Mouse (Mus musculus): Measurements from ENCODE around the gene Rbks. TPM values are rescaled to one million over a fixed set of nuclear protein-coding genes. Genes with fewer than 3 reads are reported as not detected.

The Rbks gene
- total and polyA plus RNA-seq, 3 experiments: 2.7 to 4.4 (median 4.3) TPM

GRCm38 (mm10) chr5:31630064-31630463 is 67.4 kb downstream of the Rbks start:
- no peaks in the 10 kb centered on the region; the same call in none of the 2 replicates for H3K36me3 ChIP-seq (ENCODE audit: control insufficient read depth, insufficient read depth, low read length)
- peaks cover 8% of the 10 kb centered on the region for H3K4me1 ChIP-seq (ENCODE audit: control insufficient read depth, insufficient read depth, low read length)
- H3K27ac ChIP-seq: peak overlapping the region; percentile 34
- no peak overlapping the region for H3K4me3 ChIP-seq
- intact Hi-C loops (cut with DNase I): no loop called here
- no peak overlapping the region for H3K9ac ChIP-seq (ENCODE audit: low read depth, low read length)
- 38% methylated on average over 5 of the region's 5 CpGs for WGBS
- no peaks in the 10 kb centered on the region for H3K79me2 ChIP-seq (replicated peaks; ENCODE audit: control insufficient read depth, insufficient read depth, low read length)
- TF ChIP-seq CTCF (IDR thresholded peaks at IDR 0.05): no peak
- peak in 1 of 2 experiments; percentile 53 for DNase-seq
- H3K27me3 ChIP-seq (ENCODE audit: control insufficient read depth, insufficient read depth, low read length): no peaks in the 10 kb centered on the region

GRCm38 (mm10) chr5:31628555-31628954 is 68.9 kb downstream of the Rbks start:
- H3K27ac ChIP-seq: peak overlapping the region; percentile 20; the same call in 1 of the 2 replicates
- WGBS: 88% methylated on average over 8 of the region's 8 CpGs
- no peaks in the 10 kb centered on the region for H3K27me3 ChIP-seq (ENCODE audit: control insufficient read depth, insufficient read depth, low read length)
- no peaks in the 10 kb centered on the region for H3K79me2 ChIP-seq (replicated peaks; ENCODE audit: control insufficient read depth, insufficient read depth, low read length)
- no peak overlapping the region for H3K4me3 ChIP-seq
- no peak for DNase-seq
- no peak overlapping the region for H3K9ac ChIP-seq (ENCODE audit: low read depth, low read length)
- TF ChIP-seq EP300 (IDR thresholded peaks at IDR 0.05; ENCODE audit: insufficient read depth, low read depth, low read length): no peak
- H3K4me1 ChIP-seq (ENCODE audit: control insufficient read depth, insufficient read depth, low read length): peaks cover 5% of the 10 kb centered on the region
- intact Hi-C loops (cut with DNase I): no loop called here
- no peaks in the 10 kb centered on the region; the same call in none of the 2 replicates for H3K36me3 ChIP-seq (ENCODE audit: control insufficient read depth, insufficient read depth, low read length)

- Histone ChIP-seq H3K79me2 (replicated peaks; ENCODE audit: control insufficient read depth, insufficient read depth, low read length) (no peaks in the 10 kb centered on the region), H3K4me3 (no peak overlapping the region), H3K36me3 (ENCODE audit: control insufficient read depth, insufficient read depth, low read length) (no peaks in the 10 kb centered on the region; the same call in none of the 2 replicates), H3K27ac (peak overlapping the region; percentile 62), H3K9ac (ENCODE audit: low read depth, low read length) (no peak overlapping the region), H3K4me1 (ENCODE audit: control insufficient read depth, insufficient read depth, low read length) (peaks cover 5% of the 10 kb centered on the region), H3K27me3 (ENCODE audit: control insufficient read depth, insufficient read depth, low read length) (no peaks in the 10 kb centered on the region)
- 69% methylated on average over 9 of the region's 9 CpGs for WGBS
- no peak for DNase-seq
- intact Hi-C loops (cut with DNase I): loop anchor here (2.0 kb wide), 1 partner anchor 17 kb away; no protein-coding TSS in a partner anchor
- TF ChIP-seq POLR2A (IDR thresholded peaks at IDR 0.05; ENCODE audit: insufficient read depth, low read depth, low read length): no peak
- TF ChIP-seq EP300 (IDR thresholded peaks at IDR 0.05; ENCODE audit: insufficient read depth, low read depth, low read length): no peak
- TF ChIP-seq CTCF (IDR thresholded peaks at IDR 0.05): no peak
Measured at GRCm38 (mm10) chr5:31627562-31628526, 69.6 kb downstream of the Rbks start.

- DNase-seq: peak in 1 of 2 experiments; percentile 53
- peak overlapping the region; percentile 62 for H3K27ac ChIP-seq
- peaks cover 5% of the 10 kb centered on the region; the same call in 1 of the 2 replicates for H3K4me1 ChIP-seq (ENCODE audit: control insufficient read depth, insufficient read depth, low read length)
- no peaks in the 10 kb centered on the region for H3K79me2 ChIP-seq (replicated peaks; ENCODE audit: control insufficient read depth, insufficient read depth, low read length)
- H3K4me3 ChIP-seq: no peak overlapping the region
- TF ChIP-seq EP300 (IDR thresholded peaks at IDR 0.05; ENCODE audit: insufficient read depth, low read depth, low read length) (0 out of 2 replicates have a peak, but pooled peaks have one; percentile 44), CTCF (IDR thresholded peaks at IDR 0.05) (no peak)
- WGBS: 22% methylated on average over 3 of the region's 3 CpGs
- H3K9ac ChIP-seq (ENCODE audit: low read depth, low read length): no peak overlapping the region
- intact Hi-C loops (cut with DNase I): loop anchor here (2.0 kb wide), 1 partner anchor 18 kb away; no protein-coding TSS in a partner anchor
- H3K27me3 ChIP-seq (ENCODE audit: control insufficient read depth, insufficient read depth, low read length): no peaks in the 10 kb centered on the region
- H3K36me3 ChIP-seq (ENCODE audit: control insufficient read depth, insufficient read depth, low read length): no peaks in the 10 kb centered on the region; the same call in none of the 2 replicates
Measured at GRCm38 (mm10) chr5:31627117-31627516, 70.3 kb downstream of the Rbks start.

- H3K79me2 ChIP-seq (replicated peaks; ENCODE audit: control insufficient read depth, insufficient read depth, low read length): no peaks in the 10 kb centered on the region; the same call in 1 of the 2 replicates
- H3K4me1 ChIP-seq (ENCODE audit: control insufficient read depth, insufficient read depth, low read length): no peaks in the 10 kb centered on the region
- H3K9ac ChIP-seq (ENCODE audit: low read depth, low read length): no peak overlapping the region
- no peak for TF ChIP-seq EP300 (IDR thresholded peaks at IDR 0.05; ENCODE audit: insufficient read depth, low read depth, low read length)
- no peak for TF ChIP-seq POLR2A (IDR thresholded peaks at IDR 0.05; ENCODE audit: insufficient read depth, low read depth, low read length)
- no peak for TF ChIP-seq CTCF (IDR thresholded peaks at IDR 0.05)
- WGBS: 84% methylated on average over 3 of the region's 3 CpGs
- no peak for DNase-seq
- intact Hi-C loops (cut with DNase I): no loop called here
- no peak overlapping the region for H3K27ac ChIP-seq
- H3K4me3 ChIP-seq: no peak overlapping the region
- no peaks in the 10 kb centered on the region for H3K27me3 ChIP-seq (ENCODE audit: control insufficient read depth, insufficient read depth, low read length)
- peaks cover 10% of the 10 kb centered on the region for H3K36me3 ChIP-seq (ENCODE audit: control insufficient read depth, insufficient read depth, low read length)
Measured at GRCm38 (mm10) chr5:31620326-31620725, 77.1 kb downstream of the Rbks start.

All from heart, adult 2 months (tissue).